Mouse (Mus musculus) intestine, postnatal 0 days (tissue): ENCODE data around the gene Lrrfip1. TPM values are rescaled to one million over a fixed set of nuclear protein-coding genes. Genes with fewer than 3 reads are reported as not detected.

ENCODE experiments used
- ATAC-seq: fragments of 200-750 bp; cut with Nextera tagmentation; 2 replicates; pipeline ENCODE4 v1.8.0; 2017; ENCODE audit warnings: mild to moderate bottlenecking, moderate TSS enrichment, moderate library complexity
- H3K27ac ChIP-seq: fragments of 300-500 bp; sonication (generic); 2 replicates; pipeline ENCODE4 v1.5.1; 2014; ENCODE audit warnings: mild to moderate bottlenecking, low read depth, low read length, moderate library complexity
- H3K27me3 ChIP-seq: fragments of 300-500 bp; sonication (generic); replicated peaks from 2 replicates; pipeline ENCODE4 v1.6.1; 2014; ENCODE audit warnings: low read length, mixed read lengths; ENCODE audit not compliant: control insufficient read depth, insufficient read depth
- H3K36me3 ChIP-seq: fragments of 300-500 bp; sonication (generic); 2 replicates; pipeline ENCODE4 v1.6.1; 2014; ENCODE audit warnings: mild to moderate bottlenecking, moderate library complexity; ENCODE audit not compliant: control insufficient read depth, insufficient read depth
- H3K4me1 ChIP-seq: fragments of 300-500 bp; sonication (generic); replicated peaks from 2 replicates; pipeline ENCODE4 v1.6.1; 2014; ENCODE audit warnings: antibody characterized with exemption, low read length, mixed read lengths; ENCODE audit not compliant: control insufficient read depth, insufficient read depth
- H3K4me2 ChIP-seq: fragments of 300-500 bp; sonication (generic); replicated peaks from 2 replicates; pipeline ENCODE4 v1.6.1; 2014; ENCODE audit warnings: low read depth, mild to moderate bottlenecking, moderate library complexity
- H3K4me3 ChIP-seq: fragments of 300-500 bp; sonication (generic); 2 replicates; pipeline ENCODE4 v1.5.1; 2014; ENCODE audit warnings: low read depth, low read length
- H3K9ac ChIP-seq: fragments of 300-500 bp; sonication (generic); 2 replicates; pipeline ENCODE4 v1.6.1; 2014; ENCODE audit warnings: mild to moderate bottlenecking, low read depth, low read length
- H3K9me3 ChIP-seq: fragments of 300-500 bp; sonication (generic); 2 replicates; pipeline ENCODE4 v1.6.1; 2016; ENCODE audit warnings: mixed run types; ENCODE audit not compliant: control insufficient read depth
- CTCF ChIP-seq: sonication (generic); IDR thresholded peaks from 2 replicates; pipeline ENCODE4 v1.5.1; 2016; ENCODE audit warnings: low read depth, mild to moderate bottlenecking, control low read depth, antibody characterized with exemption, moderate library complexity
- WGBS: fragments of 180-500 bp; shearing (Covaris S2); extraction: QIAGEN DNeasy Blood & Tissue Kit; methylation state at CpG from one replicate; pipeline ENCODE4 v1.1.7; 2014; 5-methylcytosine and 5-hydroxymethylcytosine counted together
- polyA plus RNA-seq: library from polyadenylated mRNA; unstranded; fragments of >200 nt; fragmentation: Nextera tagmentation; extraction: Ambion mirVana; gene quantifications from 2 replicates; pipeline ENCODE4 v1.2.1, GENCODE M21; 2015

Lrrfip1 gene
- polyA plus RNA-seq, 1 experiment from 2014 or later, result 79.2 TPM

DNA sequence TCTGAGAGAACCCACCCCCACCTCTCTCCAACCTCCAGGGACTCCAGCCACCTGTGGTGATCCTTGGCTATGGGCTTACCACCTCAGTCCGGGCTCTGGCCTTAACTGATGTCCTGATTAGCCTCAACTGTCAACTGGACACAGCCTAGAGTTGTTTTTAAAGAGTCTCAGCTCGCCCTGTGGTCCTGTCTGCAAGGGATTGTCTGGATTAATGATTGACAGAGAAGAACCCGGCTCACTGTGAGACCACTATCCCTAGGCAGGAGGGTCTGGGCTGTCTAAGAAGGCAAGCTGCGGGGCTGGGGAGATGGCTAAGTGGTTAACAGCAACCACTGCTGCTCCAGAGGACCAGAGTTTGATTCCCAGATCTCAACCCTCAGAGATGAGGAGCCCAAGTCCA, 36.0 kb upstream of the Lrrfip1 start:
- no peaks in the 10 kb centered on the region for H3K9me3 ChIP-seq
- no peak overlapping the region for H3K27ac ChIP-seq
- ATAC-seq, result no peak
- no peaks in the 10 kb centered on the region for H3K27me3 ChIP-seq
- H3K4me2 ChIP-seq, result no peak overlapping the region
- WGBS, result 32% methylated on average over 4 of the region's 4 CpGs
- no peak overlapping the region for H3K4me3 ChIP-seq
- H3K36me3 ChIP-seq, result peaks cover 34% of the 10 kb centered on the region
- no peak for TF ChIP-seq CTCF
- no peak overlapping the region for H3K9ac ChIP-seq
- 0 out of 2 replicates have a peak, but pooled peaks cover 5% of the 10 kb centered on the region for H3K4me1 ChIP-seq

DNA sequence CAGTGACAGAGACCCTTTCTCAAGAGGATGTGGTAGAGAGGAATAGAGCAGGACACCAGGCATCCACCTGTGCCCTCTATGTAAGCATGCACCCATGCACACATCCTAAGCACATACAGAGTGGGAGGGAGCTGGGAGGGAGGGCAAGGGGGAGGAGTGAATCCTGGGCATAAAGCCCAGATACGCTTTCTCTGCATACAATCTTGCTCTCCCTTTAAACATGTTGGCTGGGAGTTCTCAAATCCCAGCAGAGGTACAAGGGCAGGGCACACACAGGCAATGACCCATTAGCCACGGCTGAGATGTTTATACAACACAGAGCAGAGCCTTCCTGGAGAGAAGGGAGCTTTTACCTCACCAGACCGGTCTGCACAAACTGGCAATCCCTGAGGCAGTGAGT, 35.5 kb upstream of the Lrrfip1 start:
- Histone ChIP-seq H3K4me1 (0 out of 2 replicates have a peak, but pooled peaks cover 5% of the 10 kb centered on the region), H3K9me3 (no peaks in the 10 kb centered on the region), H3K4me2 (no peak overlapping the region), H3K4me3 (no peak overlapping the region), H3K27me3 (no peaks in the 10 kb centered on the region), H3K27ac (no peak overlapping the region), H3K36me3 (peaks cover 33% of the 10 kb centered on the region), H3K9ac (no peak overlapping the region)
- ATAC-seq, result no peak
- 17% methylated on average over 3 of the region's 3 CpGs for WGBS
- no peak for TF ChIP-seq CTCF

DNA sequence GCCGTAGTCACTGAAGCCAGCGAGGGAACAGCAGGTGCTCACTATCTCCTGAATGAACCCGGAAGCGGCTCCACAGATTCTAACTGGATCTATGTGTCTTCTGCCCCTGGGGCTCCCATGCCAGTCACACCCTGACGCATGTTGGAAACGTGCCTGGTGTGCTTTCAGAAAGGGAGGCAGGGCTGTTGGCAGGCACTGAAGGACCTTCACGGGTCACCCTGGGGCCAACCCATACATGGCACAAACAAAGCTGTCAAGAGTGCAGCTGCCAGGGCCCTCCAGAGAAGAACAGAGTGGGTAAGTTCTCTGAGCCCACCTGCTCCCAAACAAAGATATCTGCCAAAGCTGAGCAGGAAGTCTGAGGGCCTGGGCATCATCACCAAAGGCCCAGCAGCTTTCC, 31.0 kb upstream of the Lrrfip1 start:
- peak overlapping the region; percentile 68 for H3K4me2 ChIP-seq
- no peaks in the 10 kb centered on the region for H3K9me3 ChIP-seq
- H3K27ac ChIP-seq, result peak overlapping the region; percentile 17; the same call in 1 of the 2 replicates
- H3K4me3 ChIP-seq, result peak overlapping the region; percentile 16; the same call in 1 of the 2 replicates
- H3K4me1 ChIP-seq, result 0 out of 2 replicates have a peak, but pooled peaks cover 5% of the 10 kb centered on the region
- H3K27me3 ChIP-seq, result no peaks in the 10 kb centered on the region
- ATAC-seq, result peak; percentile 24
- no peak for TF ChIP-seq CTCF
- no peak overlapping the region for H3K9ac ChIP-seq
- 0 out of 2 replicates have a peak, but pooled peaks cover 4% of the 10 kb centered on the region for H3K36me3 ChIP-seq
- WGBS, result 32% methylated on average over 7 of the region's 7 CpGs

DNA sequence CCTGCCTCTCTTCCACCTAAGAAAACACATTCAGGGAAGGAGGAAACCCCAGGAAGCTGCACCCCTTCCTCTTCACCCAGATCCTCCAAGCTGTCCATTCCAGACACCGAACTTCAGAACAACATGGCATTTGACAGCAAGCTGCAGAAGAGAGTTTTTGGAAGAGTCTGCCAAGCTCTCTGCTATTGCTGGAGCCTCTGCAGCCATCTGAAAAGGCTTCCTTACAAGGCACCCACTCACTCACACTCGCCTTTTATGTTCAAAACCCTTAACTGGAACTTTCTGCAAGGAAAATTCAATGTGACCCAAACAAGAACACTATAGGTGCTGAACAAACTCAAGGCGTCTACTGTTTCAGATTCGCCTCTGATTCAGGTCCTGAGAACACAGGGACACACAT, 29.9 kb upstream of the Lrrfip1 start:
- 49% methylated on average over 4 of the region's 4 CpGs for WGBS
- Histone ChIP-seq H3K4me3 (peak overlapping the region; percentile 42), H3K4me1 (0 out of 2 replicates have a peak, but pooled peaks cover 5% of the 10 kb centered on the region), H3K36me3 (0 out of 2 replicates have a peak, but pooled peaks cover 4% of the 10 kb centered on the region), H3K27ac (peak overlapping the region; percentile 74), H3K27me3 (no peaks in the 10 kb centered on the region), H3K9ac (peak overlapping the region; percentile 47), H3K9me3 (no peaks in the 10 kb centered on the region), H3K4me2 (peak overlapping the region; percentile 68)
- no peak for TF ChIP-seq CTCF
- no peak for ATAC-seq

DNA sequence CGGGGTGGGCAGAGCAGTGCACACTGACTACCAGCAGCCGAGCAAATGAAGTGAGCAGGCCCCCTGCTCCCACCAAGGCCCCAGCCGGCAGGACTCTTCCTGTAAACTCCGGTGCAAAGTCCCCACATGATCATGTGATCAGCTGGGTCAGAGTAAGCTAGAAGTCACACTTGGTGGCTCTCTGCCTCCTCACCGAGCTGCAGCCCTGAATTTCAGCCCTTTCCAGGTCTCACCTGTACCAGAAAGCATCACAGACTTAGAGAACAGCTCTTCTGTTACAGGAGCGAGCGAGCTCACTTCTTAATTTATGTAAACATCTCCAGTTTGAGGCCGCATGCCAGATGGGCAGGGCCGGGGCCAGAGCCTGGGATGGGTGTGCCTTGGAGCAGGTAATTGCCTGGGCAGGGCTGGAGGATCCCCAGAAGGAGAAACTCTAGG, 29.2 kb upstream of the Lrrfip1 start, which contains the start of gene Rab17:
TSS of gene Rab17 (minus strand) at position 315 of the 438 bp plus-strand sequence.
- Histone ChIP-seq H3K4me1 (0 out of 2 replicates have a peak, but pooled peaks cover 5% of the 10 kb centered on the region), H3K27me3 (no peaks in the 10 kb centered on the region), H3K36me3 (no peaks in the 10 kb centered on the region), H3K4me2 (peak within 1 kb of the TSS; percentile 68), H3K9me3 (no peaks in the 10 kb centered on the region), H3K9ac (peak within 1 kb of the TSS; percentile 47), H3K27ac (peak within 1 kb of the TSS; percentile 74), H3K4me3 (peak within 1 kb of the TSS; percentile 42)
- 8% methylated on average over 9 of the region's 9 CpGs for WGBS
- TF ChIP-seq CTCF, result no peak
- ATAC-seq, result peak; percentile 87

DNA sequence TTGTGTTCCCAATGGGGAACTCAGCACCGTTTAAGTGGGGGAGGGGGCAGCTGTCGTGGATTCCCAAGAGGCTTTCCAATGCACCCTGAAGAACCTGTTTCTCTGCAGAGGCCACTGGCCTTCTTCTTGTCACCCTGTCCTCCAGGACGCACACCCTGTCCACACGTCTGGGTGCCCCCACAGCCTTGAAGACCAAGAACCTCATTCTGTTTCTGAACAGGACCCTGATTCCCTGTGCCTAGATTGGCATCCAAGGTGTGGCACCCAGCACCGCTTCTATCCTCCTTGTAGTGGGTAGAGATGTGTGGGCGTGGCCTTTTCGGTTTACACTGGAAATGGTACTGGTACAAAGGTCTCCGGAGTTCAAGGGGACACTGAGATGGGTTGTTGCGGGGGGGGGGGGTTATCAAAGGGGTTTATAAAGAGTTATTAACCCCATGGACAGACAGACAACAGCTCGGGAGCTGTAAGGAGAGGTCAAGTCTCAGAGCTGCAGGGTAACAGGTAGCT, 28.6 kb upstream of the Lrrfip1 start:
- no peaks in the 10 kb centered on the region for H3K9me3 ChIP-seq
- H3K27ac ChIP-seq, result peak overlapping the region; percentile 74; the same call in 1 of the 2 replicates
- TF ChIP-seq CTCF, result no peak
- no peaks in the 10 kb centered on the region for H3K27me3 ChIP-seq
- no peak overlapping the region for H3K9ac ChIP-seq
- 35% methylated on average over 10 of the region's 10 CpGs for WGBS
- H3K4me3 ChIP-seq, result peak overlapping the region; percentile 42; the same call in 1 of the 2 replicates
- H3K36me3 ChIP-seq, result no peaks in the 10 kb centered on the region
- H3K4me2 ChIP-seq, result peak overlapping the region; percentile 68
- peak; percentile 14 for ATAC-seq
- 0 out of 2 replicates have a peak, but pooled peaks cover 5% of the 10 kb centered on the region for H3K4me1 ChIP-seq
